Mouse (Mus musculus): ENCODE measurements around the gene Fstl3.

DNA sequence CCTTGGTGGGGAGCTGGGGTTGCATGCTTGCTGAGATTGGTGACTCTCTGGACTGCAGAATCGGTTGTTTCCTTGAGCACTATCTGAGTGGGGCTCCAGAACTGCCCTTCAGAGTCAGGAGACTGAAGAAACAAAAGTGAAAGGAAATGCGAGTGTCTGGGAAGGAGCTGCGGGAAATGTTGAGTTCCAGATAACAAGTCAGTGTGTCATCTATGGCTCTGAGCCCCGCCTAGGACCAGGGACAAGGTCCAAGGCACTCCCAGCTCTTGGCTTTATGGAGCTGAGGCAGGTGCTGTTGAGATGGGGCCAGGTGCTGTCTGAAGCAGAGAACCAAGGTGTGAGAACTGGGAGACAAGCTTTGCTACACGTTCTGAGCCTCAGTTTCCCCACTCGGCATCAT is 47.3 kb downstream of the Fstl3 start:
- TF ChIP-seq CTCF (IDR thresholded peaks at IDR 0.05; ENCODE audit: control insufficient read depth, insufficient read depth, low read length) (no peak), POLR2A (IDR thresholded peaks at IDR 0.05; ENCODE audit: borderline replicate concordance, control insufficient read depth, low read depth, low read length) (no peak)
